Mouse (Mus musculus) c-Kit-positive CD71-positive TER-119-positive erythroid progenitor cells, embryonic 14.5 days (primary cell): ENCODE data around the gene Gm8126.
"Not testable (repeated sequence)": the region's sequence is repeated elsewhere in the genome, so short reads cannot be mapped to it uniquely, and the experiment has no call there.

Source experiments
- DNase-seq: peaks from one replicate; pipeline ENCODE4 v3.0.0-alpha.2; 2013; ENCODE audit warnings: low spot score

Gene Gm8126

GRCm38 (mm10) chr14:43258349-43258748 lies at the start of gene Gm8126:
Gene Gm8126, plus strand, starts transcription at chr14:43258649.
- not testable (repeated sequence) for DNase-seq

GRCm38 (mm10) chr14:43235204-43235603 lies 23.2 kb upstream of the Gm8126 start, which contains the start of gene Gm8122:
Gene Gm8122, minus strand, starts transcription at chr14:43235304.
- DNase-seq, result not testable (repeated sequence)

DNA sequence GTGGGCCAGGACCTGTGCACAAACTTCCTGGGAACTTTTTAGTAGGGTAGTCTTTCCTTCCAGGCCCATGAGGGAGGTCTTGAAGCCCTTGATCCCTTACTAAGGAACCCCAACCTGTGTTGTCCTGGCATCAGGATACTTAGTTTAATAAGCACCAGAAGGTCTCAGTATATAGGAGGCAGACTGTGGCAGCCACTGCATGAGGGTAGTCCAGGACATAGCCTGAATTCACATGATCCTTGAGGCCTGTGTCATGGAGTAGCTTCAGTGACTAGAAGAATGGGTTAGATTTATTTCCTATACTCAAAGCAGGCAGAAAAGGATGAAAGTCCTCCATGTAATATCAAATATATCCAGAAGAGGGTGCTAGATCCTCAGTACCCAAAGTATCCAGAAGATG lies 20.7 kb upstream of the Gm8126 start:
- not testable (repeated sequence) for DNase-seq

GRCm38 (mm10) chr14:43249611-43250170 lies 8.8 kb upstream of the Gm8126 start:
- DNase-seq, result not testable (repeated sequence)

DNA sequence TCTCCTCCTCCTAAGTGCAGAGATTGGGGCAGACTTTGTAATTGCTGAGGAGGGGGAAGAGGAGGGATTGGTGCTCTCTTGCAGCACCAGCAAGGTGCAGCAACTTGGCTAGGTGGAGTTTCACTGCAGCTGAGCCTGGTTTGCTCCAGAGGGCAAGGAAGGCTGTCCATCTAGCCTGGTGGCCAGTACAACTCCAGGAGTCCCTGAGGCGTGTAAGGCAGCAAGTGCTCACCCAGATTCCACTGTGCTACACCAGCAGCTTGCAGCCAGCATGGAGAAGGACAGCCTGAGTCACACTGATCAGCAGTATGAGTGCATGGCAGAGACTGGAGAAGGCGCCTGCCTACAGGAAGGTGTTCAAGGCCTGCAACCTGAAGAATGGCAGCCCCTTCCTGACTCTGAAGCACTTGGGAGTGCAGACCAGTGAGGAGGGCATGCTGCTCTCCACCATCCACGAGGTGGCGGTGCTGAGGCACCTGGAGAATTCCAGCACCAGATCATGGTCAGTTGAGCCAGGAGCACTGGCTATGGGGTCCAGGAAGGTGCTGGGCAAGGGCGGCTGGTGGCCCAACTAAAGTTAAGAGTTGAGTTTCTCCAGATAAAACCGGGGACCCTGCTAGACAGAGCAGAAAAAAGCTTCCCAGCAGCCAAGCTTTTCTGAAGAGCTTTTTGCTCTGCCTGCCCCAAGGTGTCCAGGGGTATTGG lies 7.7 kb upstream of the Gm8126 start:
- not testable (repeated sequence) for DNase-seq

DNA sequence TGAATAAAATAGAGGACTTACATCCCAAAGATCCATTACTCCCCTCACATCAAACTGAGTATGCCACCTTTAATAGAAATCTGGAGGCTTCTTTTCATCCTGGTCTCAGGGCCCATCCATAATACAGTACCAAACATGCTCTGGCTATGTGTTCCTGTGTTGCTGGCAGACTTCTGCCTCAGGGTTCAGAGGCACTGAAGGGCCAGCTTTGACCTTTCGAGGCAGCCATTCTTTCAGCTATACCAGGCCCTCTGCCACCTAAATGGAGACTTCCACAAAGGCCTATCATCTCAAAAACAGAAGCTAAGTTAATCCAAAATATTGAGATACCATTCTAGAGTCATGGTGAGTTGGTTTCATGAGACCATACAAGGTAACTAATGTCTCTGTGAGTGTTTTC lies 1.9 kb upstream of the Gm8126 start:
- DNase-seq, result not testable (repeated sequence)

DNA sequence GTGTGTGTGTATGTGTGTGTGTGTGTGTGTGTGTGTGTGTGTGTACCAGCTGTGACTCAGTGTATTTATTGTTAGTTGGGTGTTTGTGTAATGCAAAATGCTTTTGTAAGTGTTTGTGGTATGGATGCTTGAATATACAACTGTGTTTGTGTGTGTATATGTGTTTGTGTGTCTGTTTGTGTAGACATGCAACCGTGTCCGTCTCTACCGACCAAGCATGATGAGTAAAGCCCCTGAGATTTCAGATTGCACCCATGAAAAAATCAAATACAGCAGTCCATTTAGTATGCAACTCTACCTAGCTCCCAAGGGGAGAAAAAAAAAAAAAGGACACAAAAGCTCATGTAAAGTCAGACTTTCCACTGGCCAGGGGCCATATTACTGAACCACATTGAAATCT lies 5.0 kb downstream of the Gm8126 start:
- not testable (repeated sequence) for DNase-seq

DNA sequence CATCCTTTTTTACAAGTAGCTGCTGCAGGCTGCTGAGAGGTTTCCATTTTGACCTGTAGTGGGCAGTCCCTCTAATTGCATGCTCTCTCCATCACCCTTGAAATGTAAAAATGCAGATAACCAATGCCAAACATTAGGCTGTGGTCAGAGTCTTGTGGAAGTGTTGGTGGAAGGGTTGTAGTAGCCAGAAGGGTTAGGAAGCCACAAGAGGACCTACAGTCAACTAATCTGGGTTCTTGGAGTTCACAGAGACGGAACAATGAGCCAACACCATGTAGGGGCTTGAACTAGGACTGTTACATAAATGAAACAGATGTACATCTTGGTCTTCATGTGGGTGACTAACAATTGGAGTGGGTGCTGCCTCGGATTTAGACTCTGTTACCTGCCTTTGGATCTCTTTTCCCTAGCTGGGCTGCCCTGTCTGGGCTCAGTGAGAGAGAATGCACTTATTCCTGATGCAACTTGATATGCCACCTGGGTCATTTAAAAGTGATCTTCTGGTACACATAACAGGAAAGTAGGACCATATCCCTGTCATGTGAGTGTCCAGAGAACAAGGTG lies 10.2 kb downstream of the Gm8126 start:
- not testable (repeated sequence) for DNase-seq

DNA sequence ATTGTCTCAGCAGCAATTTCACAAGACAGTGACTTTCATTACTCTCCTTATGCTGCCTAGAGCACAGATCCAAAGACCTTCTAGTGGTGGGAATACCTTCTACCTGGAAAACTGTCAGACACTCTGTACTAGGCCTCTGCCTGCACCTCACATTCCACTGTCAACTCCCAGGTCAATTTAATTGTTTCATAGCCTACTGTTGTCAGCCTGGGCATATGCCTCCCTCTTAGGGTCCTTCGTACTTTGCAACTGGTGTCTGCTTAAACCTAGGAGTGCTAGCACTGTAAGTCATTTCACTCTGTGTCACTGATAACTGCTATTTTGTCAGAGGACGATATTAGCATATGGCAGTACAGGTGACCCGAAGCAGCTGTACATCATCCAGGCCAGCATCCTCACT lies 10.8 kb downstream of the Gm8126 start:
- not testable (repeated sequence) for DNase-seq

DNA sequence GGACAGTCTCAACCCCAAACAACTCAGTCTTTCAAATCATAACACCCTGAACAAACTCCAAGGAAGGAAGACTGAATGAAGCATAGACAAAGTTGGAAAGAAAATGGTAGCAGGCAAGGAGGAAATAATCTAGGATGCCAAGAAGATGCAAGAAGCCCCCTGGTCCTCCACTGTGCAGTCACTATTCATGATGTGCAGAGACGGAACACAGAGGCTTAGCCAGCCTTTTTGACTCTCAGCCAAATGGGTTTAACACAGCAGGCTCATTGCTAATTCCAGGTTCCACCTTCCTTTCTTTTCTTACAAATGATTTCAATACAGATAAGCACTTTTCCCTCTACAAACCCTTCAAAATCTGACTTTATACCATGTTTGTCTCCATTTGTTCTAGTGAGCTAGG lies 14.7 kb downstream of the Gm8126 start:
- not testable (repeated sequence) for DNase-seq

DNA sequence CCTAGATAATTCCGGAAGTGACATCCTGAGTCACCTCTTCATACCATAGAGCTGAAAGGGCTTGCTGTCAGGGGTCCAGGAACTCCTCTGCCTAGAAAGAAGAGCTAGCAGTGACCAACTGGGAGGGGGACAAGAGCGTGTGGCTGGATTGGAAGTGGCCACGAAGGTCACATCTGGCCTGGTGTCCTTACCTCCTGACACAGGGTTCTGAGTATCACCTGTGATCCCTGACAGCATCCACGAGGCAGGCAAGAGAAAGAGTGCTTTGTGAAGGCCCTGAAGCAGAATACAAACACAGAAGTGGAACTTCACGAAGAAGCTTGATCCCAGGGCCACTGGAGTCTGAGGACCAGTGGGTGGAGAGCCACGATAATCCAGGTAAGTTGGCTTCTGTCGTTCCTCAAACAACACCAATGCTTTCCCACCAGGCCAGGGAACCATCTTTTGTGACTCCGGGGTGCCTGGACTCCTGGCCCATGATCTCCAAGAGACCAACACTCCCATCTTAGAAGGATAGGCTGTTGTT lies 16.6 kb downstream of the Gm8126 start, which contains the start of gene Gm9732:
TSS of gene Gm9732 (plus strand) at position 51 of the 526 bp plus-strand sequence.
- DNase-seq, result not testable (repeated sequence)

GRCm38 (mm10) chr14:43275752-43276151 lies 17.3 kb downstream of the Gm8126 start:
- DNase-seq, result not testable (repeated sequence)

DNA sequence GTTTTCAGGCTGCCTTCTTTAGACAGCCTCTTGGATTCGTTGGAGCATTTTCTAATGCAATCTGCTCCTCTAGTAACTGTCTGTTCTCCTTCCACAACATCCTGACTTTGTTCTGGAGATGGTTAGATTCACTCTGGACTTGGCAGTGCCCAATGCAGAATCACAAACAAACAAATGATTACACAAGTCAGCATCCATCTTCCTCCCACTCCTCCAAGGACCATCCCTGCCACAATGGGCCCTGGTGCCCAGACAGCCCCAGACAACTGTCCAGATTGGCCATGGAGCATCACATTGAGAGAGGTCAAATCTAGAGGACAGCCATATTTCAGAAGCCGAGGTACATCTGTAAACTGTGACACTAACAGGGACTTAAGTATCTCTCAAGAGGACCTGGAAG lies 19.0 kb downstream of the Gm8126 start:
- DNase-seq, result not testable (repeated sequence)

DNA sequence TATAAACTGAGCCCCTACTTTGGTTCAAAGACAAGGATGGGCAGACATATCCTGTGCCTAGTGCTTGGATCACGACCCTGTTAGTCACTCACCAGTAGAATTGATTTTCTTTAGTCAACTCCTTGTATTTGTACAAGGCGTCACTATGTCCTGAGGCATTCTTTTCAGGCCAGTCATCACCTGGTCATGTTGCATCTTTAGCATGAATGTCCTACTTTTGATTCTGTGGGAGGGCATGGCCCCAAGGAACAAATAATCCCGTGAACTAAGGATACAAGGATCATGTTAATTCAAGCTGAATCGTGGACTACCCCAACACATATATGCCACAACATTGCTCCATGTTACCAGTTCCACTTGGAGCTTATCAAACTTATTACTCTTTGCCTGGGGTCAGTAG lies 19.7 kb downstream of the Gm8126 start:
- DNase-seq, result not testable (repeated sequence)

GRCm38 (mm10) chr14:43278681-43279080 lies 20.2 kb downstream of the Gm8126 start:
- DNase-seq, result not testable (repeated sequence)

GRCm38 (mm10) chr14:43293503-43293902 lies 35.1 kb downstream of the Gm8126 start, which contains the start of gene Gm8127:
Gene Gm8127, minus strand, starts transcription at chr14:43293832.
- not testable (repeated sequence) for DNase-seq
